Mouse (Mus musculus) layer of hippocampus, postnatal 36 days (tissue): ENCODE measurements at regions not wholly inside any gene's neighbourhood (a gene's known extent, or its start where the extent isn't known, plus 50 kb on each side); places are given as distances from the start of the nearest gene placed in this dataset.

Experiments
- DNase-seq, 2 experiments: peaks; one replicate each; pipeline ENCODE4 v3.0.0; 2022

DNA sequence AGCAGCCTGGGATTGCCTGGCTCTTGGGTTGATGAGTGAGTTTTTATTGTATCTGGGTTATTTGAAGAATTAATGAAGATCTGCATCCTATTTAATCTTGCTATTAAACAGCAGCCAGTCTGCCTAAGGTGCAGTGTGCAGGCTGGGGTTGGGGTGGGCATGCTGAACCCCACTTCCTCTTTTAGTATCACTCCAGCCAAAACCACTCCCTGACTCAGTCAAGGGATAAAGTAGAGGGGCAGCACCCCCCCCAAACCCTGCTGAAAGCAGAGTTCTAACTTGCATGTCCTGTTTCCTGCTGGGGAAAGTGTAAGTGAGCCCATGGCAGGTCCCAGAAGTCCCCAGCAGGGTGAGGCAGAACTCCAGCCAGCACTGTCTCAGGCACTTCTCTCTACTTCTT is 292.7 kb upstream of the Rtl1 start:
- DNase-seq = no peak

DNA sequence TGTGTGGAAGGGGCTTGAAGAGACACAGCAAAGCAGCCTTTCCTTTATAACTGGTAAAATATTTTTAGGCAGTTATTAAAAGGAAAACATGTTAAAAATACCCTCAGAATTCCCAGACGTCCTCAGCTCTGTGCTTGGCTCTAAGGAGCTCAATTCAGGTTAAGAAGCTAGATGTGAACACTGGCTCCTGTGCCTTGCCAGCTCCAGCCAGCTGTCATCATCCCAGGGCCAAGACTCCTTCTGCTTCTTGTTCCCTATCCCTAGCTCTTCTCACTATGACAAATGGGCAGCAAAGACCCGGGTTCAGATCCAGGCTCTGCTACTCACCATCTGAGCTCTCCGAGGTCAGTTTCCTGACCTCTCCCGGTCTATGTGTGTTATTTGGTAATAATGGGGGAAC is 293.5 kb upstream of the Rtl1 start:
- no peak for DNase-seq

DNA sequence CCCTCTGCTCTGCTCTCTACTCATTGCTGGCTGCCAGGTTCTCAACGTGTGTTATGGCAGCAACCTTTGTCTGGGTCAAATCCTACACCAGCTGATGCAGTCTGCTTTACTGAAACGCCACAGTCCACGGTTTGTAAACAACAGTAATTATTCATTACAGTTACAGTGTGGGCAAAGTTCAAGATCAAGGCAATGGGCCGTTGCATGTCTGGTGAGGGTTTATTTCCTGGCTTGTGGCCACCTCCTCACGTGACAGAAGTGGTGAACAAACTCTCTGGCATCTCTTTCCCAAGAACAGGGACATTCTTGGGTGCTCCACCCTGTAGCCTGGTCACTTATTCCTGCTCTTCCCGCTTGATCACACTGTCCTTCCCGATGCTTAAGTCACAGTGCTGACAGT is 295.3 kb upstream of the Rtl1 start:
- DNase-seq = no peak

DNA sequence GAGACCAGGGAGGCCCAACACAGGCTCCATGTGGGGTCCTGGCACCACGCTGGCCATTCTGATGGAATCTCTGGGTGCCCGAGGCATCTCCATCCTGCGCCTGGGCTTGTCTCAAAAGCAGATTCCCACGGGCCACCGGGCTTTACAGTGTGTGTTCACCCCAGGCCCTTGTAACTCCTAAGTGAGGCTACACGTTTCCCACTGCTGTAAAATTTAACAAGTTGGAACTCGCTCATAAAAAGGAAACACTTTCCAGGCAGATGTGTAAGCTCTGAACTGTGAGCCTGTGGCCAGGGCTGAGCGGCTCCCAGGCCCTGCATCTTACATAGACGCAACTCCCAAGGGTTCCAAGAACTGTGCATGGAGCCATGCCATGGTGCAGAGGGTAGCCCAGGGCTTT is 296.3 kb upstream of the Rtl1 start:
- DNase-seq = no peak

DNA sequence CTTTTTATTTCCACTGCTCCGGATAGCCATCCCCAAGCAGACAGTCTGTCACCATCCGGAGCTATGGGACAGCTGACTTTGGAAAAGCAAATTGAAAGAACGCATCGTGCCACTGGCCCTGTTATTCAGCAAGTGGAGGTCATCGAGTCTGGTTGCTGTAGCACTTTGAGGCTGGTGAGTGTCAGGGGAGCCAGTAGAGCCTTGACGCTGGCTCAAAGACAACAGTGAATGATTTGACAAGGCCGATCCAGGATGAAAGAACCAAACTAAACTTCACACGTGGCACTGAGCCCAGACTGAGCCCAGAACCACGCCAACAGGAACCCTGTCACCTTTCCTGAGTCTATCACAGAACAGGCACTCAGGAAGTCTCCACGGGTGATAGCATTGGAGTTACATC is 296.8 kb upstream of the Rtl1 start:
- DNase-seq = no peak

DNA sequence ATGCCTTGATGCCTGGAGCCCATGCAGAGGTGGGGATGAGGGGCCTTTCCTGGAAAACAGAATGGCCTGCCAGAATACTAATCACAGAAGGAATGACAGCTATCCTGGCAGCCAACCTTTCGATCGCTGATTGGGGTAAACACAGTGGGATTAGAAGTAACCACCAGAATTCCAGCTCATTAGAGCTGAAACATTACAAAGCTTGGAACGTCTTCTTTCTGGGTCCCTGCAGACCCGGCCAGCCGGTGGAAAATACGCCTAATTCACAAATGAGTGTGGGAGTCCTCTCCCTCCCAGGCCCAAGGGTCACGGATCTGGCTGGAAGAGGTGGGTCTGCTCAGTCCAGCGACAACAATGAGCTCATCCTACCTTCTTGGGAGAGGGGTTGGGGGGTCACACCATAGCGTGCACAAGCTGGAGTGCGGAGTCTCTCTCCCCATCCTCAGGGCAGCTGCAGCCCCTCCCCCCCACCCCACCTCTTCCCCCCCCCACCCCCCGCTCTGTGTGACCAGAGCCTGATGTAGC is 297.8 kb upstream of the Rtl1 start:
- no peak for DNase-seq

DNA sequence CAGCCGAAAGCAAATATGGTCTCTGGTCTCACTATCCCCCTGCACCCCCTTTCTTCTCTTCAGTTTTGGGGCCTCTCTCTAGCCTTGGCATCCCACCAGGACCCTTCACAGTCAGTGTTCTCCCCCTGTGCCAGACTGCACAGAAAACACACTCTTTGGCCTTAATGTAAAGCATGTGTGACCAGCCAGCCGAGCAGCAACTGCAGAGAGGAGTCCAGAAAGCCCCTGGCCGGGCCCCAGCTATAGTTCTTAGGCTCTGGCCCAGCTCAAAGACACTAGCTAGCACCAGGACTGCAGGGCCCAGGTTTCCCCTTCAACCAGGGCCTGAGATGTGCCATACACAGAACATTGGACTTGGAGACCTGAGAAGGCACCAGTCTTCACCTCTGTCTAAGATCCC is 299.3 kb upstream of the Rtl1 start:
- no peak for DNase-seq

DNA sequence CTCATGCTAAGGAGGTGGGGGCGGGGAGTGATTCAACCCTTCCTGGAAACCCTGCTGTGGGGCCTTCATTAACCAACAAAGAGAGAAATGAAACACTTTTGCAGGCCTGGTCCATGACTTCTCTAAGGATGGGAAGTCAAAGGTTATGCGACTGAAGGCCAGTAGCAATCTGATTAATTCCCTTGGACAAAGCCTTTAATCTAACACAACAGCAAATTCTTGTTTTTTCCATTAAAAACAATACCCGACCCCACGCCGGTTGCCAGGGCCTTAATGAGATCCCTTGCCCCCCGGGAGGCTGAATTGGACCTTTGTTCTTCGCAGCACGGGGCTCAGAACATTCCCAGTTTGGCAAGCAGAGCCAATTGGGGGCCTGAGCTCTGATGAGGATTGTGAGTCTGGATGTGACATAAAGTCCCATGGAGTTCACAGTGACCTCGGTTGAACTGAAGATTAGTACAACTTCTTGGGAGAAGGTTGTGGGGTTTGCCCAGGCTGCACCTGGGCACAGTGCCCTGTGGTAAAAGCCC is 310.9 kb upstream of the Rtl1 start:
- peak in 1 of 2 experiments; percentile 22 for DNase-seq

DNA sequence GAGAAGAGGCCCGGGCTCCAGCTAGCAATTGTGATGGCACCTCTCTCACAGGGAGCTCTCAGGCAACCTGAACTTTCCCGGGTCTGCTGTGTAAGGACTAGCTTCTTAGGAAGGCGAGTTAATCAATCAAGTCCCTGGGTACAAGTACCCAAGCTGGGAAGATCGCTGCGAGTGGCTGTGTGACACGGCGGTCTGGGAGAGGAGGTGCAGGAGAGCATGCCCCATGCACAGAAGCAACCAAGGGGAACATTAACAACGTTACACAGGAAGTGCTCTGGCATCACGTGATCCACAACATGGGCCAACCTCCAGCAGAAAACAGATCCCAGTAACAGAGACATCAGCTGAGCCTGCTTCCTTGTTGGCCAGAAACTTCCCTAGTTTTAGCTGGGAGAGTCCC is 311.4 kb upstream of the Rtl1 start:
- DNase-seq = no peak

DNA sequence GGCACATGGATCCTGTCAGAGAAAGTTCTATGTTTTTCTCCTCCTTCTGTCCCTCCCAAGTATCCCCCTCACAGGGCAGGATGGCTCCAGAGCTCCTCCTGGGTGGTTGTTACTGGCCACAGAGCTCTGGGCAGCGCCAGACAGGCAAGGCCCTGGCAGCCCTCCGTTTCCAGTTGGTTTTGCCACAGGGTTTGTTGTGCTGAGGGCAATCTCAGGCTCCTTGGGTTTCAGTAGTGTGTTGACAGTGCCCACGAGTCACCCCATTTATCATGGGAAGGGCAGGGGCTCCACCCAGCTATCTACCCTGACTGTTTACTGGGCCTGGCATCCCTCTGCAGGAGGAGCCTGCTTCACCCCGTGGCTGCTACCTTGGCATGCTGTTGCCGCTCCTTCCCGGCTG is 317.6 kb upstream of the Rtl1 start:
- DNase-seq = no peak

DNA sequence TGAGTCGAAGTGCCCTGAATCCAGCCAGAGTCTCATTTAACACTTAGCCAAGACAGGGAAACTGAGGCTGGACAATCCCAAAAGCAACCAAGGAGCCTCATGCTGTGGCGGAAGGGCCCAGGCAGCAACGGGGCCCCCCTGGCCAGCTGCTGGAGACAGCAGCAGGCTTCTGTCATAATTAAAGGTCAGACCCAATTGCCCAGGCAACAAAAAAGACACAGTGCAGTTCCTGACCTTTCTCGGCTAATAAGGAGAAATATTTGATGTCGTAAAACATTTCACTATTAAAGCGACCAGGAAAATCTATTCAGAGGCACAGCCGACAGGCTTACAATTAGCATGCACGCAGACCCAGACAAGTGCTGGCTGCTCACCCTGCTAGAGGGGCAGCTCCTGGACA is 318.8 kb upstream of the Rtl1 start:
- DNase-seq = no peak

DNA sequence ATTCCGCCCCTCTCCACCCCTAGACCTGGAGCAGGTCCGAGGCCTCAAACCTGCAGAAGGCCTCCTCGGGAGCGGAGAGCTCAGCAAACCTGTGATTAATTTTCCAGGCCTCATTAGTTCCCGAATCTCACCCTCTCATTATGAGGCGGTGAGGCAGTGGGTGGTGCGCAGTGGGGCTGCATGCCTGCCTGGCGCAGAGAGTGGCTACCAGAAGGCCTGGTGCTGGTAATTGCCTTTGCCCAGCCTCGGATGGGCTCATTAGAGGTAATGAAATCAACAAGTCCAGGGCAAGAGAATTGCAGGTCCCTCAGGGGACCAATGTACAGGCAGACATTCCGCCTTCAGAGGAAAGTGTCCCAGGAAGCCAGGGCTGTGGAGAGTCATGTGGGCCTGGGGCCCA is 322.0 kb upstream of the Rtl1 start:
- no peak for DNase-seq

DNA sequence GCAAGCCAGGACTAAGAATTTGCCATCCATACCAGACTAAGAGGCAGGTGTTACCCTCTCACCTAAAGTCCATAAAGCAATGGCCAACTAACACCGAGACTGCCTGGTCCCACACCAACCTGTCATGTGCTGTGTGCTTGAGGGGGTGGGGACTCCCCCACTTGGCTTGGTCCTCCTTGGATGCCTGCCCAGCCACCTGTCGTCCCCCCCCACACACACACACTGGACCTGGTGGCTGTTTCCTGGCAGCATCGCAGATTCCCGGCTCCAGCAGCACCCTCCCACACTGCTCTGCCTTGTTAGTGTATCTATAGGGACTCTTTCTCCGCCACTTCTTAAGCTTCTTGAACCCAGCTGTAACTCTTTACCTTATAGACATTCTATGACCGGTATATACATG is 325.7 kb upstream of the Rtl1 start:
- DNase-seq = no peak

DNA sequence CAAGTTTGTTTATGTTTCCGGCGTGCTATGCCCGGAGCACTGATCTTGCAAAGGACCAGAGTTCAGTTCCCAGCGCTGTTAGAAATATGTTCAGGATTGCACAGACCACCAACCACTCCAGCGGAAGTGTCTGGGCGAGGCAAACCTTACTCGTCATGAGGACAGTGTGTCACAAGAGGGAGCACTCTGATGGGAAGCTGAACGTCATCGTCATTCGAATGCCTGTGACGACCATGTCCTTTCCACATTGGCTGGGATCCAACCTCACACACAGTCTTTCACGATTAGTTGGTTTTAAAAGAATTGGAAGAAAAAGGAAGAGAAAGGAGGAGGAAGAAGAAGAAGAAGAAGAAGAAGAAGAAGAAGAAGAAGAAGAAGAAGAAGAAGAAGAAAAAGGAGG is 326.5 kb upstream of the Rtl1 start:
- no peak for DNase-seq

DNA sequence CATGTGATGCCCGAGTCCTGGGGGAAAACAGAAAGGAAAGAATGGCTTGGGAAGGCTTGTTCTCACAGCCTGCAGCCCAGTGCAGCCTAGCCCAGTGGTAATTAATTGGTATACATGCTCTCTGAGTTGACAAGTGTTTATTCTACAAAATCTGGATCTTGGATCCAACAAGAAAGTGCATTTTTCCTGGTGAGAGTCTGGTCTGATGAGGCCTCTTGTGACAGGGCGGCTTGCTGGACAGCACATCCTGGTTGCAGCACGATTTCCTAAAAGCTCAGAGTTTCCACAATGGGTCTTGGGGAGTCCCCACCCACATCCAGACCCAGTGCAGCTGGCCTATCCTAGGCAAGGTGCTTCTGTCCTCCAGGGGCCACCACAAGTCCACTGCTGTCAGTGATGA is 332.7 kb upstream of the Dio3 start:
- DNase-seq = no peak

DNA sequence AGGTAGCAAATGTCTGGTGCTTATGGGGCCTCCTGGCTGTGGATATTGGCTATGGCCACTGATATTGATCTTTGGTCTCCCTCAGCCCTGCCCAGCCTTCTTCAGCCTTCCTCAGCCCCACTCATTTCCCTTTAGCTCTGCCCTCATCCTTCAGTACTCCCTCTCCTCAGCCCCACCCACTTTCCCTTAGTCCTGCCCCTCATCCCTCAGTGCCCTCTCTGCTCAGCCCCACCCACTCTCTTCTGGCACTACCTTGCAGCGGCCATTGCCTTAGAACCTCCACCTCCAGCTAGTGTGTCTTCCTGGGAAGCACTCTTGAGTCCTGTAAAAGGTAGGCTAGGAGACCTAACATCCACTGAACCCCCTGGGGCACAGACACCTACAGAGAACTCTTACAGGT is 331.9 kb upstream of the Dio3 start:
- no peak for DNase-seq

DNA sequence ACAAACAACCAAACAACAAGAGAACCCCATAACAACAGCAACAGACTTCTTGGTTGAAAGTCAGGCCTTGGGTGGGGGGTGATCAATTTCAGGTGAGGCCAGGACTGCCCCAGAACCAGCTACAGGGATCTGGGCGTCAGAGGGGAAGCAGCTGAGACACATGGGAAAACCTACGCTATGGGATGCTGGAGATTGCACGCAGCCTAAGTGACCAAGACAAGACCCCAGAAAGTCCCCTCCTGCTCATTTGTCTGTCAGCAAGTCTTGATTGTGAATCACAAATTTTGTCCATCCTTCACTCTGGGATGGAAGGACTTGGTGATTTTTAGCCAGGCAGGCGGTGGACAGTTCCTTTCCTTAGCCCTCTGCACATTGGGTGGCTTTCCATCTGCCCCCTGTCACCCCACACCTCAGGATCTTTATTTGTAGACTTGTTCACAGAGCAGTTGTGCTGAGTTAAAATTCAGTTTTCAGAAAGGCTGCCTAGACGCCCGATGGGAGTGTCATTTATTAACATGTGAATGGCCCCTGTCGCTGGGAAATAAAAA is 330.9 kb upstream of the Dio3 start:
- no peak for DNase-seq

DNA sequence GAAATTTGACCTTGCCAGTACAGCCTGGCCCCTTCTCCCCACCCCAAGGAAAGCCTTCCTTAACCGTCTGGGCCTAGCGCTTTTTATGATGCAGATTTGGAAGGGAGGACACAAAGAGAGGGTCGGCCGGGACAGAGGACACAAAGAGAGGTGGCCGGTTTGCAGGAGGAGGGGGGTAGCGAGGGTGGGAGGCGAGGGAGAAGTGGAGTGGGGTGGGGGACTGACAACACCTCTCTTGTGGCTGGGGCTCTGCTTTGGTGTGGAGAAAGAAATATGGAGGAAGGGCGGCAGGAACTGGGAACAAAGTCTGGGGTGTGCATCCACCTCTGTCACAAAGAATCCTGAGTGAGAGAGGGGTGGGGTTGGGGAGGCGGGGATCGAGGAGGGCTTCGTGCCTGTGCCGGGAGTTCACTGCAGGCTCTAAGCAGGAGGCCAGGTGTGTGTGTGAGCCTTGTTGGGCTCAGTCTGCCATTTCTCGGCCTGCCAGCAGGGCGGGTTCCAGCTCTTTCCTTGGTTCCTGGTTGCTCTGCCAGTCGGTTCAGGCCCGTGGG is 330.4 kb upstream of the Dio3 start:
- no peak for DNase-seq

DNA sequence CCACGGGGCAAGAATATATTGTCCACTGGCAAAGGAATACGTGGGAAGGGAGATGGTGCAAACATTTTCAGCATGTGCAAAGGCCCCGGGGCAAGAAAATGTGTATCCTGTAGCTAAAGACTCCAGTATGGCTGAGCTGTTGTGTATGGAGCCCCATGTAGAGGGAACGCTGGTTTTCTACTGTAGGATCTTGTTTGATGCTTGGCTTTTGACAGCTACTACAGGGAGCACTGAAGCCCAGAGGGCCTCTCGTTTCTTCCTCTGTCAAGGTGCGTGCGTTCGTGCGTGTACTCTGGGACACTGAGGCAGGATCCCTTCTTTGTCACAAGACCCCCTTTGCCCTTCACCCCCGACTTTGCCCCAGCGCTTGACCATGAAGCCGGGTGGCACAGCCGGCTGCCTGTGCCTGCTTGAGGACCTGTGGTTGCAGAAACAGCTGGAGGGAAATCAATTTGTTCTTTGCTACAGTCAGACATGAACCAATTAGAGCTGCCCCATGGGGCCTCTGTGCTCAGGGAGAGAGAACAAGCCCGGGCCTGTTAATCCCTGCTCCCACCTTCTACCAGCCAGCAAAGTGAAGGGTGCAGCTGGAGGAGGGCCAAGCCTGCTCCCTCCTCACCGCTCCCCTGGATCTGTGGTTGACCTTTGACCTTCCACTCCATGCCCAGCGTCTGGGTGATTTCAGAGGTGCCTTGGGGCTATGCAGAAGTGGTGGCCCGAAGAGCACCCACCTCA is 329.5 kb upstream of the Dio3 start:
- no peak for DNase-seq

DNA sequence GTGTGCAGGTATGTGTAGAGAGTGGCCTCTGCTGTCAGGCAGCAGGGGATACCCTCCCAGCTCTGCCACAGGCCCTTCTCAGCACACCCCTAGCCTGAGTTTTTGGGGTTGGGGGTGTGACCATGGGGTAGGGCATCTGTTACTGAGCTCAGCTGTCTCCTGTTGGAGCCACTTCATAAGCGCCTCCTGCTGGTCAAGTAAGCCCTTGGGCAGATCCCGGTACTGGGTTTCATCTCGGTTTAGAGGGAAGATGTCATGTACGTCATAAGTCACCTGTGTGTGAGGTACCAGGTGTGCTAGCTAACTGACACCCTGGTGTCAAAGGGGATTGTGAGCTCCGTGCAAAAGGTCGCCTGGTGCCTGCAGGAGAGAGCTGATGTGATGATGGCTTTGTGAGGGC is 328.2 kb upstream of the Dio3 start:
- no peak for DNase-seq

DNA sequence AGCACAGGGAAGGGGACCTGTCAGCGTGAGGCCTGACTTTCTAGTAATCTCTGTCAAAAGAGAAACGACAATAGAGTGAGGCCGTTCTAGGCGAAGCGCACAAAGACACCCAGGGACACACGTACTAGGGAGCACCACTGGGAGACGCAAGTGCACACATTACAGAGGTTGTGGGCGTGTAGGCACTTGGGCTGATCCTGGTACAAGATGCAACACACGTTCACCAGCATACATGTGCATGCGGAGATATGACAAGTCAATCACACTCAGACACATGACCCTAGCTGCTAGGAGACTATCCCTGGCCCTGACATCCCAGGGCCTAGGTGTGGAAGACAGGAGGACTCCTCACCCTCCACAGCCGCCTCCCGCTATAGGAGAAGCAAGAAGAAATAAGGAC is 327.4 kb upstream of the Dio3 start:
- DNase-seq = no peak

DNA sequence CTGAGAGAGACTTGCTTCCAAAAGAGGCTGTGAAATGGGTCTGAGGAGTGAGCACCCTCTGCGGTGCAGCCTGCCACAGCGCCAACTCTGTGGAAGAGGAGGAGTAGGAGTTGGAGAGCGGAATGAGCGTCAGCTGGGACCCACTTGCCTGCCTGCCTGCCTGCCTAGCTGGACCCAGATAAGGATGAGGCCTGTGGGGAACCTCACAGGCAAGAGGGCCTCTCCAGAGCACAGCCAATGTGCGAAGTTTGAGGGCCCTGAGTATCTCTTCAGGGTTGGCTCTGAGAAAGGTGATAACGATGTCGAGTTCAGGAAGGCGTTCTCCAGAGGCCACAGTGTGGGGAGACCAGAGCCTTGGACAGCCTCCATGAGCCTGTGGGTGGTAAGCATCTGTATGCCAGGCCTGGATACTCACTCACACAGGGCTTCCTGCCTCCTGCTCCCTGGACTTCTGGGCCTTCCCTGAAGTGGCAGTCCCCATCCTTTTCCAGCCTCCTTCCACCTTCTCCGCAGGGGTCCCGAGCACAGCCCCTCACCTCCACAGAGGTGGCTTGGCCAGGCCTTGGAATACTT is 326.9 kb upstream of the Dio3 start:
- no peak for DNase-seq

DNA sequence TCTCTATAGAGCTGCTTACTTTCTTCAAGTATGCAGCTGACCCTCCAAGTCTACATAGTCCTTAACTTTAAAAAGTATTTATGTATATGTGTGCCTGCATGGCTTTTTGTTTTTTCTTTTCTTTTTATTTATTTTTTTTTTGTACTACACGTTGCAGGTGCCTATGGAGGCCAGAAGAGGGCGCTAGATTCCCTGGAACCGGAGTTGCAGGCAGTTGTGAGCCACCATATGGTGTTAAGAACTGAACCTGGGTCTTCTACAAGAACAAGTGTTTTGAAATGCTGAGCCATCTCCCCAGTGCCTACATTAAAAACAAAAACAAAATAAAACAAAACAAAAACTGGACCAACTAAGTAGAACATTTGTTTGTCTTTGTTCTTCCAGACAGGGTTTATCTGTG is 325.9 kb upstream of the Dio3 start:
- no peak for DNase-seq

DNA sequence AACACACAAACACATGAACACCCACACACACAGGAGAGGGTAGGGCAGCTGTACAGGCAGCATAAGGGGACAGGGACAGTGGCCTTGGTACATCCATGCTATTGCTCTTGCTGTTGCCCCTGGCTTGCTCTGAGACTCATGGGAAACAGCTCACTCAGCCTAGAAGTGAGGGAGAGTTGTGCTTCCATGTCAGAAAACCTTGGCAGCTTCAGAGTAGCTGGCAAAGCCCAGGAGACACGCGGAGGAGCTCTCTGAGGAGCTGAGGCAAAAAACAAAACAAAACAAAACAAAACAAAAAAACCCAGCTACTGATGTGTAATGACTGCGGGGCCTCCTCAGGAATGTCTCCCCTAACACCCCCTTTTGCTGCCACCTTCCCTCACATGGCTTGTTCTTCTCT is 321.6 kb upstream of the Dio3 start:
- DNase-seq = no peak
